21 mouse cellular contexts compared by ENCODE assay signal in the genomic region with DNA sequence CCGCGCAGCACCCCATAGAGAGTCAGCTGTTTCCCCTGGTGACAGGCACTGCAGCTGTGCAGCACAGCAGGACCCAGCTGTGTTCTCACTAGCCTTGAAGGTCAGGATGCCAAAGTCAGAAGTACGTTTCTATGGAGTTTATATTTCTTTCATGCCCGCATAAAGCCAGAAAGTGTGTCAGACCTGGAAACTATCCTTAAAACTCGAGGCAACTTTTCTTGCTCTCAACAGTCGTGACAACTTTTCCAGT.
A peak's percentile ranks its signal among the peaks of the same experiment; 100 is the strongest.
DNase-seq lines count a peak whose midpoint lies in the region; ATAC-seq and TF ChIP-seq lines count a peak whose summit lies in the region.
"Had no signal": no experiment of that assay in that cellular context is flagged by ENCODE, and none has a peak within 500 bp of the region (broad histone marks: within the 10 kb centered on the region; RNA-seq: fewer than 3 reads in every experiment).

No protein-coding gene starts in this region.

- peaks cover 0 to 14% of the 10 kb centered on the region in 2 experiments for H3K36me3 ChIP-seq in CH12.LX (replicated peaks in 1 of 2; ENCODE audit: control insufficient read depth in 1 of 2, insufficient read depth in 1 of 2, low read length in 1 of 2)

- 0 out of 2 replicates have a peak overlapping the region, but pooled peaks have one; percentile 25 for H3K27ac ChIP-seq in layer of hippocampus, adult 2 months
- peak overlapping the region; percentile 53 for H3K27ac ChIP-seq in CH12.LX (ENCODE audit: insufficient read depth, low read depth)
- H3K27ac ChIP-seq: embryonic facial prominence, embryonic 15.5 days; forebrain, embryonic 12.5 days; heart, embryonic 13.5 days; limb, embryonic 15.5 days; neural tube, embryonic 13.5 days; stomach, postnatal 0 days had no signal

- no peak for ATAC-seq in erythroblast, adult 5-6 weeks (replicated peaks; ENCODE audit: low FRiP score, poor library complexity, severe bottlenecking)
- ATAC-seq: activated CD4-positive, CD25-positive, alpha-beta regulatory T cell, adult 4 months; liver, postnatal 0 days; Patski had no signal

- peak overlapping the region; percentile 37; the same call in 1 of the 2 replicates for H3K9ac ChIP-seq in CH12.LX (ENCODE audit: insufficient read depth, low read depth)
- H3K9ac ChIP-seq: embryonic facial prominence, embryonic 15.5 days; forebrain, embryonic 12.5 days; limb, embryonic 15.5 days; liver, postnatal 0 days; neural tube, embryonic 13.5 days had no signal

- peak; percentile 94 for DNase-seq in heart, adult 11 months
- DNase-seq in heart, postnatal 25 days (ENCODE audit: low spot score), result no peak
- no peak for DNase-seq in layer of hippocampus, adult 2 months (ENCODE audit: low spot score in 2 of 2)
- no peak for DNase-seq in layer of hippocampus, adult 9-11 months
- peak; percentile 52 for DNase-seq in CH12.LX (ENCODE audit: extremely low read depth)
- DNase-seq in thymus, postnatal 0 days (ENCODE audit: low spot score), result peak; percentile 84
- DNase-seq in adrenal gland, postnatal 10 days, result no peak
- DNase-seq: adrenal gland, postnatal 25 days; kidney, postnatal 14 days; liver, postnatal 0 days; right cerebral cortex, postnatal 14 days had no signal

- dilution Hi-C loops in CH12.LX (cut with MboI; ENCODE audit: extremely low pct_ligation_motif_present, extremely low pct_unique_long_range_greater_than_20kb, low sequenced_read_pairs), result no loop called here

- TF ChIP-seq RAD21 in CH12.LX (IDR thresholded peaks at IDR 0.05; ENCODE audit: low read depth, low read length), result no peak

- peaks cover 36 to 87% of the 10 kb centered on the region in 2 experiments for H3K4me1 ChIP-seq in CH12.LX (ENCODE audit: control insufficient read depth in 1 of 2, insufficient read depth in 2 of 2)

- H3K4me3 ChIP-seq in layer of hippocampus, adult 2 months, result no peak overlapping the region
- no peak overlapping the region for H3K4me3 ChIP-seq in CH12.LX (replicated peaks in 1 of 3; ENCODE audit: low read depth in 2 of 3, low read length in 2 of 3, poor library complexity in 1 of 3)
- H3K4me3 ChIP-seq: embryonic facial prominence, embryonic 15.5 days; forebrain, embryonic 12.5 days; heart, embryonic 13.5 days; limb, embryonic 15.5 days; neural tube, embryonic 13.5 days had no signal

- in situ Hi-C loops in CH12.LX (cut with MboI; ENCODE audit: low pct_ligation_motif_present, low pct_unique_long_range_greater_than_20kb, low sequenced_read_pairs), result no loop called here

- peak; percentile 82 for TF ChIP-seq EP300 in CH12.LX (IDR thresholded peaks at IDR 0.05; ENCODE audit: low read length)

- peak overlapping the region; percentile 17 for H3K4me2 ChIP-seq in CH12.LX (ENCODE audit: insufficient read depth, low read depth, poor library complexity, severe bottlenecking)
- H3K4me2 ChIP-seq: embryonic facial prominence, embryonic 15.5 days; forebrain, embryonic 12.5 days; heart, embryonic 13.5 days; limb, embryonic 15.5 days; midbrain, embryonic 11.5 days; neural tube, embryonic 13.5 days had no signal

- no peak for TF ChIP-seq POLR2A in CH12.LX (IDR thresholded peaks at IDR 0.05; ENCODE audit: low read depth, low read length)

- H3K79me2 ChIP-seq in CH12.LX (replicated peaks; ENCODE audit: control insufficient read depth, extremely low read depth, insufficient read depth, poor library complexity, severe bottlenecking), result peaks cover 15% of the 10 kb centered on the region

- no peaks in the 10 kb centered on the region for H3K27me3 ChIP-seq in CH12.LX (replicated peaks)
- H3K27me3 ChIP-seq: embryonic facial prominence, embryonic 15.5 days; forebrain, embryonic 12.5 days; heart, embryonic 13.5 days; limb, embryonic 15.5 days; neural tube, embryonic 13.5 days; Patski had no signal

- no peaks in the 10 kb centered on the region for H3K9me3 ChIP-seq in CH12.LX (replicated peaks; ENCODE audit: low read length)
- H3K9me3 ChIP-seq: embryonic facial prominence, embryonic 15.5 days; forebrain, embryonic 12.5 days; heart, embryonic 13.5 days; limb, embryonic 15.5 days; neural tube, embryonic 13.5 days had no signal

- no peak for TF ChIP-seq CTCF in layer of hippocampus, adult 2 months (conservative IDR thresholded peaks at IDR 0.05)
- TF ChIP-seq CTCF in CH12.LX (conservative IDR thresholded peaks at IDR 0.05 in 1 of 2, IDR thresholded peaks at IDR 0.05 in 1 of 2; ENCODE audit: low read depth in 2 of 2, low read length in 2 of 2), result no peak

- intact Hi-C loops in heart, postnatal 25 days (cut with DNase I), result no loop called here

TF ChIP-seq in CH12.LX, 34 proteins besides CTCF, POLR2A, EP300 and RAD21:
- TF ChIP-seq POLR2AphosphoS2 (IDR thresholded peaks at IDR 0.05; ENCODE audit: low read depth, low read length) (no peak), USF1 (IDR thresholded peaks at IDR 0.05; ENCODE audit: low read depth, low read length) (no peak), ETS1 (conservative IDR thresholded peaks at IDR 0.05; ENCODE audit: low read depth, low read length) (peak; percentile 97), CHD2 (IDR thresholded peaks at IDR 0.05; ENCODE audit: low read length) (no peak), BHLHE40 (IDR thresholded peaks at IDR 0.05; ENCODE audit: low read depth, low read length) (peak; percentile 76; the same call in 1 of the 2 replicates), ZMIZ1 (IDR thresholded peaks at IDR 0.05; ENCODE audit: low read depth, low read length) (no peak), ZKSCAN1 (IDR thresholded peaks at IDR 0.05; ENCODE audit: borderline replicate concordance, low read depth, low read length) (no peak), RCOR1 (conservative IDR thresholded peaks at IDR 0.05; ENCODE audit: low read depth, low read length) (no peak; the same call in 1 of the 2 replicates), USF2 (conservative IDR thresholded peaks at IDR 0.05; ENCODE audit: low read depth, low read length) (no peak), PAX5 (IDR thresholded peaks at IDR 0.05; ENCODE audit: low read length) (no peak), JUN (IDR thresholded peaks at IDR 0.05; ENCODE audit: insufficient read depth, low read depth, low read length) (no peak), MYC (IDR thresholded peaks at IDR 0.05; ENCODE audit: low read depth, low read length) (peak; percentile 43; the same call in 1 of the 2 replicates), SIN3A (IDR thresholded peaks at IDR 0.05; ENCODE audit: low read length) (peak; percentile 97), UBTF (IDR thresholded peaks at IDR 0.05; ENCODE audit: low read depth, low read length) (no peak), IRF4 (IDR thresholded peaks at IDR 0.05; ENCODE audit: low read depth, low read length) (peak; percentile 15; the same call in 1 of the 2 replicates), NELFE (IDR thresholded peaks at IDR 0.05; ENCODE audit: low read depth, low read length) (no peak), NRF1 (IDR thresholded peaks at IDR 0.05; ENCODE audit: low read depth, low read length) (no peak), MEF2A (IDR thresholded peaks at IDR 0.05; ENCODE audit: borderline replicate concordance, low read depth, low read length) (no peak), E2F4 (IDR thresholded peaks at IDR 0.05; ENCODE audit: insufficient replicate concordance, low read depth, low read length) (no peak), MAZ (IDR thresholded peaks at IDR 0.05; ENCODE audit: low read depth, low read length) (no peak), SMC3 (IDR thresholded peaks at IDR 0.05; ENCODE audit: low read depth, low read length) (no peak), ZC3H11A (IDR thresholded peaks at IDR 0.05; ENCODE audit: low read depth, low read length) (no peak), GABPA (IDR thresholded peaks at IDR 0.05; ENCODE audit: insufficient replicate concordance, low read depth, low read length) (no peak), ELF1 (IDR thresholded peaks at IDR 0.05; ENCODE audit: low read depth, low read length) (no peak), MAFK (IDR thresholded peaks at IDR 0.05; ENCODE audit: insufficient replicate concordance, low read length) (no peak), HCFC1 (IDR thresholded peaks at IDR 0.05; ENCODE audit: low read depth, low read length) (no peak), ZNF384 (IDR thresholded peaks at IDR 0.05; ENCODE audit: low read depth, low read length) (no peak), MXI1 (IDR thresholded peaks at IDR 0.05; ENCODE audit: low read depth, low read length) (peak; percentile 50; the same call in 1 of the 2 replicates), MAX (IDR thresholded peaks at IDR 0.05; ENCODE audit: low read length) (no peak), TBP (conservative IDR thresholded peaks at IDR 0.05; ENCODE audit: low read depth, low read length) (no peak), KAT2A (IDR thresholded peaks at IDR 0.05; ENCODE audit: insufficient replicate concordance, low read length) (no peak), TCF12 (IDR thresholded peaks at IDR 0.05; ENCODE audit: low read depth, low read length) (peak; percentile 96), CHD1 (IDR thresholded peaks at IDR 0.05; ENCODE audit: low read depth, low read length) (0 out of 2 replicates have a peak, but pooled peaks have one; percentile 72), JUND (conservative IDR thresholded peaks at IDR 0.05; ENCODE audit: low read depth, low read length) (no peak)

Comparison
In these comparisons a context has a peak if more than half of its experiments do, and no peak if none do; other contexts are left out.
1. DNase-seq: peak in heart, adult 11 months (single experiment), CH12.LX (single experiment) and thymus, postnatal 0 days (single experiment); none in heart, postnatal 25 days (single experiment), layer of hippocampus, adult 2 months (0 of 2), layer of hippocampus, adult 9-11 months (single experiment) and adrenal gland, postnatal 10 days (single experiment).